Mouse (Mus musculus): ENCODE results near the gene Olfm3. TPM values are rescaled to one million over a fixed set of nuclear protein-coding genes. Genes with fewer than 3 reads are reported as not detected.

Gene Olfm3
- not detected for total RNA-seq (2021)

GRCm38 (mm10) chr3:114903924-114904438 is at the start of gene Olfm3:
Gene Olfm3 (plus strand): TSS chr3:114904078.
- intact Hi-C loops (cut with DNase I) = no loop called here
- DNase-seq (ENCODE audit: low spot score) = no peak

GRCm38 (mm10) chr3:114889764-114890163 is 14.1 kb upstream of the Olfm3 start:
- DNase-seq (ENCODE audit: low spot score) = no peak
- intact Hi-C loops (cut with DNase I) = no loop called here

- intact Hi-C loops (cut with DNase I) = no loop called here
These were observed 950 bp downstream of the Olfm3 start for GRCm38 (mm10) chr3:114904633-114905423.

GRCm38 (mm10) chr3:114907537-114907936 is 3.7 kb downstream of the Olfm3 start:
- DNase-seq (ENCODE audit: low spot score) = no peak
- intact Hi-C loops (cut with DNase I) = no loop called here

More at GRCm38 (mm10) chr3:114904633-114905423, 950 bp downstream of the Olfm3 start:
- no peak for DNase-seq (ENCODE audit: low spot score)

- no peak for DNase-seq (ENCODE audit: low spot score)
- intact Hi-C loops (cut with DNase I) = no loop called here
These were observed 5.0 kb downstream of the Olfm3 start for GRCm38 (mm10) chr3:114908846-114909245.

GRCm38 (mm10) chr3:114920102-114920501 is 16.2 kb downstream of the Olfm3 start:
- no peak for DNase-seq (ENCODE audit: low spot score)
- intact Hi-C loops (cut with DNase I) = no loop called here

GRCm38 (mm10) chr3:114929605-114930004 is 25.7 kb downstream of the Olfm3 start:
- no peak for DNase-seq (ENCODE audit: low spot score)
- intact Hi-C loops (cut with DNase I) = no loop called here

GRCm38 (mm10) chr3:114930336-114930735 is 26.5 kb downstream of the Olfm3 start:
- intact Hi-C loops (cut with DNase I) = no loop called here
- no peak for DNase-seq (ENCODE audit: low spot score)

GRCm38 (mm10) chr3:114930796-114931195 is 26.9 kb downstream of the Olfm3 start:
- intact Hi-C loops (cut with DNase I) = no loop called here
- DNase-seq (ENCODE audit: low spot score) = no peak

- DNase-seq (ENCODE audit: low spot score) = no peak
- intact Hi-C loops (cut with DNase I) = no loop called here
These were observed 29.0 kb downstream of the Olfm3 start for GRCm38 (mm10) chr3:114932881-114933280.

- intact Hi-C loops (cut with DNase I) = no loop called here
- DNase-seq (ENCODE audit: low spot score) = no peak
These were observed 51.0 kb downstream of the Olfm3 start for GRCm38 (mm10) chr3:114954904-114955303.

- no peak for DNase-seq (ENCODE audit: low spot score)
- intact Hi-C loops (cut with DNase I) = no loop called here
These were observed 55.6 kb downstream of the Olfm3 start for GRCm38 (mm10) chr3:114959311-114959967.

- intact Hi-C loops (cut with DNase I) = no loop called here
- no peak for DNase-seq (ENCODE audit: low spot score)
These were observed 58.6 kb downstream of the Olfm3 start for GRCm38 (mm10) chr3:114962316-114963083.

- intact Hi-C loops (cut with DNase I) = no loop called here
- no peak for DNase-seq (ENCODE audit: low spot score)
These were observed 67.3 kb downstream of the Olfm3 start for GRCm38 (mm10) chr3:114971183-114971582.

- DNase-seq (ENCODE audit: low spot score) = no peak
- intact Hi-C loops (cut with DNase I) = no loop called here
These were observed 68.6 kb downstream of the Olfm3 start for GRCm38 (mm10) chr3:114972522-114972921.

GRCm38 (mm10) chr3:114990828-114991227 is 87.0 kb downstream of the Olfm3 start:
- no peak for DNase-seq (ENCODE audit: low spot score)
- intact Hi-C loops (cut with DNase I) = loop anchor here (10.0 kb wide), 1 partner anchor 654 kb away; no protein-coding TSS in a partner anchor

- intact Hi-C loops (cut with DNase I) = loop anchor here (10.0 kb wide), 1 partner anchor 649 kb away; no protein-coding TSS in a partner anchor
- DNase-seq (ENCODE audit: low spot score) = no peak
These were observed 92.1 kb downstream of the Olfm3 start for GRCm38 (mm10) chr3:114995956-114996355.

- DNase-seq (ENCODE audit: low spot score) = no peak
- intact Hi-C loops (cut with DNase I) = no loop called here
These were observed 123.7 kb downstream of the Olfm3 start for GRCm38 (mm10) chr3:115027560-115027959.

GRCm38 (mm10) chr3:115028046-115028445 is 124.2 kb downstream of the Olfm3 start:
- intact Hi-C loops (cut with DNase I) = no loop called here
- DNase-seq (ENCODE audit: low spot score) = no peak

- intact Hi-C loops (cut with DNase I) = no loop called here
- DNase-seq (ENCODE audit: low spot score) = no peak
These were observed 124.7 kb downstream of the Olfm3 start for GRCm38 (mm10) chr3:115028611-115029010.
